Mouse (Mus musculus) intestine, embryonic 16.5 days (tissue): Measurements from ENCODE around the gene Ugdh. TPM values are rescaled to one million over a fixed set of nuclear protein-coding genes. Genes with fewer than 3 reads are reported as not detected.
A peak's percentile ranks its signal among the peaks of the same experiment; 100 is the strongest.

Experiments
- ATAC-seq: fragments of 200-750 bp; cut with Nextera tagmentation; 2 replicates; pipeline ENCODE4 v1.8.0; 2017; ENCODE audit warnings: moderate TSS enrichment, moderate library complexity
- H3K27ac ChIP-seq: fragments of 300-500 bp; sonication (generic); 2 replicates; pipeline ENCODE4 v1.5.1; 2014; ENCODE audit warnings: mild to moderate bottlenecking, low read length
- H3K27me3 ChIP-seq: fragments of 300-500 bp; sonication (generic); replicated peaks from 2 replicates; pipeline ENCODE4 v1.6.1; 2014; ENCODE audit warnings: low read length, control low read depth, mixed read lengths; ENCODE audit not compliant: control insufficient read depth, insufficient read depth
- H3K36me3 ChIP-seq: fragments of 300-500 bp; sonication (generic); 2 replicates; pipeline ENCODE4 v1.6.1; 2014; ENCODE audit warnings: low read length, control low read depth; ENCODE audit not compliant: control insufficient read depth, insufficient read depth
- H3K4me1 ChIP-seq: fragments of 300-500 bp; sonication (generic); 2 replicates; pipeline ENCODE4 v1.6.1; 2014; ENCODE audit warnings: low read length, control low read depth, mixed read lengths; ENCODE audit not compliant: control insufficient read depth, insufficient read depth
- H3K4me2 ChIP-seq: fragments of 300-500 bp; sonication (generic); 2 replicates; pipeline ENCODE4 v1.6.1; 2014; ENCODE audit warnings: low read depth, low read length, control low read depth
- H3K4me3 ChIP-seq: fragments of 300-500 bp; sonication (generic); 2 replicates; pipeline ENCODE4 v1.5.1; 2014; ENCODE audit warnings: mild to moderate bottlenecking, low read length
- H3K9ac ChIP-seq: fragments of 300-500 bp; sonication (generic); 2 replicates; pipeline ENCODE4 v1.6.1; 2014; ENCODE audit warnings: low read depth, low read length
- H3K9me3 ChIP-seq: fragments of 300-500 bp; sonication (generic); 2 replicates; pipeline ENCODE4 v1.6.1; 2016; ENCODE audit warnings: low read length, control low read depth; ENCODE audit not compliant: control insufficient read depth
- WGBS: fragments of 180-500 bp; shearing (Covaris S2); extraction: QIAGEN DNeasy Blood & Tissue Kit; methylation state at CpG from one replicate; pipeline ENCODE4 v1.1.7; 2014; 5-methylcytosine and 5-hydroxymethylcytosine counted together
- polyA plus RNA-seq: library from polyadenylated mRNA; unstranded; fragments of >200 nt; fragmentation: Nextera tagmentation; extraction: Ambion mirVana; gene quantifications from 2 replicates; pipeline ENCODE4 v1.2.1, GENCODE M21; 2015

The Ugdh gene
- polyA plus RNA-seq, 1 experiment from 2014 or later: 266 TPM

DNA sequence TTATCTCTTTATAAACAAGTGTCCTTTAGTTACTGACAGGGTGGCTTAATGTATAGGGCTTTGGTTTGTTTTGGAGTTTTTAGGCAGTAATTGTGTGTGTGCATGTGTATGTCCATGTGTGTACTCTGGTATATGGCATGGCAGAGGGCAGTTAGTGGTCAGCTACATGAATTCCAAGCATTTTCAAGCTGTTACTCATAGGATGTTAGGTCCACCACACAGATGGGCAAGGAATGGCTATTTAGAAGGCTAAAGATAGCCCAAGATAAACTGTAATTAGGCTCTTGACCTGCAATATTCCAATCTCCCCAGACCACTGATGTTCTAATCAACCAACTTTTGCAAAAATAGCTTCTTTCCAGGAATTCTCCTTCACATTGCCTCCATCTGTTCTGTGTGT is 2.3 kb upstream of the Ugdh start:
- Histone ChIP-seq H3K4me1 (peaks cover 9% of the 10 kb centered on the region), H3K4me2 (no peak overlapping the region), H3K27ac (no peak overlapping the region), H3K9me3 (no peaks in the 10 kb centered on the region), H3K36me3 (no peaks in the 10 kb centered on the region), H3K9ac (no peak overlapping the region), H3K27me3 (no peaks in the 10 kb centered on the region), H3K4me3 (no peak overlapping the region)
- no peak for ATAC-seq

DNA sequence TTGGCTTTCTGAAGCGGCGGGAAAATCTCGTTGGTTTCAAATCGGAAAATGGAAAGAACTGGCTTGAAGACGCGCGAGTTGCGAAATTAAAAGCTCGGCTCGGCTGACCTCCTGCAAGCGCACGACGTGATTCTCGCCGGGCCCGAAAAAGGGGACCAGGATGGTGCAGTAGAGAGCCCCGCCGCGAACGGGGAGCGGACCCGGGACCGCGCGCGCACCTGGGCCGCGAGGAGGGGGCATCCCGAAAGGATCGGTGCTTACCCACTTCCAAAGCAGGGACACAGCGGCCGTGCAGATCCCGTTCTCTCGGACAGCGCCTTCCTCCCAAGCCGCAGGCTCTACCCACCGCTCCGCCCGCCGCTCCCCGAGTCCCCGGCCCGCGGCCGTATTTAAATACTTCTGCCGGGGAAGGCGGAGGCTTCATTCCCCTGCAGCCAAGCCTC is 365 bp downstream of the Ugdh start:
- no peak for ATAC-seq
- 0% methylated on average over 47 of the region's 47 CpGs for WGBS
- no peaks in the 10 kb centered on the region for H3K27me3 ChIP-seq
- peak overlapping the region; percentile 84 for H3K27ac ChIP-seq
- H3K9ac ChIP-seq: peak overlapping the region; percentile 84
- H3K36me3 ChIP-seq: no peaks in the 10 kb centered on the region
- H3K4me3 ChIP-seq: peak overlapping the region; percentile 83
- no peaks in the 10 kb centered on the region for H3K9me3 ChIP-seq
- peak overlapping the region; percentile 47 for H3K4me2 ChIP-seq
- H3K4me1 ChIP-seq: peaks cover 13% of the 10 kb centered on the region

DNA sequence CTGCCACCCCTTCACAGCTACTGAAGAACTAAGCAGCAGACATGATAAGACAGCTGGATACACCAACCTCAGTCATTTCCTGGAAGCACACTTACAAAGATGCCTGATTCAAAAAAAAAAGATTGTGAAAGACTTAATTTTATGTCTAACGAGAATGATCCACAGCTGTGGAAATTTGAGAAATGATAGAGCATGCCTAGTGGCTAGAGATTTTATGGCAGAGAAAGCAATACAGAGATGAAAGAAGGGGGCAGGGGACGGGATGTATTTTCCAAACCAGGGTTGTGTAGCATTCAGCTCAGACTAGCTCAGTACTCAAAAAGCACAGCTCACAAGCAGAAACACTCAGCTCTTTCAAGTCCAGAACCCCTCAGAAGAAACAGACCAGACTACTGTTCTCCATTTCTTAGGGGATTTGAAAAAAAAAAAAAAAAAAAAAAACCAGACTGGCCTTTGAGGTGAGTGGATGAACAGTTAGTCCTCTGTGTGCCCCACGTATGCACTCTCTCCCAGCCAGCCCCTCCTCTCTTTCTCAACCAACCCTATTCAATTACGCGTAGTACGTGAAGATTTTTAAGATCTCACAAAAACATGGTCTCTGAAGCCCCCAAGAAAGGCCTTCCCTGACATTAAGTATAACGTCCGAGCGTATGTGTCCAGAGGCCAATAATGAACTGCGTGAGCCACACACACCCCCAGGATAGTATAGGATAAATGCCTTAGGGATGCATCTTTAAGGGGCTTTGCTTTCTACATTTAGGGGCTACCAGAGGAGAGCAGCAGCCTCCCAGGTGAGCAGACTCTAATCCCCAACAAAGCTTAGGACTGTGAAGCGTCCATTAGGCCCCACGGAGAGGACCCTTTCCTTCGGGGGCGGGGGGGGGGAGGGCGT is 1.0 kb downstream of the Ugdh start:
- no peak for ATAC-seq
- no peaks in the 10 kb centered on the region for H3K9me3 ChIP-seq
- H3K4me3 ChIP-seq: peak overlapping the region; percentile 83
- H3K4me2 ChIP-seq: peak overlapping the region; percentile 47
- H3K27me3 ChIP-seq: no peaks in the 10 kb centered on the region
- no peaks in the 10 kb centered on the region for H3K36me3 ChIP-seq
- H3K27ac ChIP-seq: peak overlapping the region; percentile 84
- peak overlapping the region; percentile 84 for H3K9ac ChIP-seq
- H3K4me1 ChIP-seq: peaks cover 13% of the 10 kb centered on the region
- WGBS: 5% methylated on average over 15 of the region's 15 CpGs

DNA sequence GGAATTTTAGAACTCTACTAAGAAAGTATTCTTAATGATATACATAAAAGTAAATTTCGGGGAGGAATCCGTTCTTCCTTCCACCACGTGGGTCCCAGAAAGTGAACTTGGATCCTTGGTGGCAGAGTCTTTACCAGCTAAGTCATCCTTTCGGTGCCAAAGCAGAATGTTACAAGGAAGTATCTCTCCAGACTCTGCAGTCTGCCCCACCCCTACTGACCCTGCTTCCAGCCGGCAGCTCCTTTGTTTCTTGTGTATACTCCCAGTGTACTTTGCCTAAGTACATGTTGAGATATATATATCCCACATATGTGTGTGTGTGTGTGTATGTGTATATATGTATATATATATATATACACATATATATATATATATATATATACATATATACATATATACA is 6.3 kb downstream of the Ugdh start:
- H3K4me1 ChIP-seq: peaks cover 17% of the 10 kb centered on the region
- no peak overlapping the region for H3K27ac ChIP-seq
- H3K4me2 ChIP-seq: no peak overlapping the region
- H3K4me3 ChIP-seq: no peak overlapping the region
- no peaks in the 10 kb centered on the region for H3K9me3 ChIP-seq
- 75% methylated on average over 5 of the region's 5 CpGs for WGBS
- H3K9ac ChIP-seq: no peak overlapping the region
- peak; percentile 27 for ATAC-seq
- H3K27me3 ChIP-seq: no peaks in the 10 kb centered on the region
- H3K36me3 ChIP-seq: no peaks in the 10 kb centered on the region

DNA sequence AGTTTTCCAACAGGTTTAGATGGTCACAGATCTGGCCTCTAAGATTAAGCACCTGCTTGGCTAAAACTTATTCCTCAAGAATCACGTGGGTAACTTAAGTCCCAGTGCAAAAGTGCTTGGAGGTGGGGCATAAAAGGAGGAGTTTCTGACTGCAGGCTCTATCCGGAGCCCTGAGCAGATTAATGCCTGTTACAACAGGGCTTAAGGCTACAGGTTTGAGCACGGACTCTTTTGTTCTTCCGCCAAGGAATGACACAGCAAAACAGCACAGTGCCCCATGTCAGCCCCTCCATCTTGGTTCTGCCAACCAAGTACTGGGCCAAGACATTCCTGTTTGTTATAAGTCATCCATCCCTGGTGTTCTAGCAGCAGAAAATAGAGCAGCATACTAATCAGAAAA is 7.4 kb downstream of the Ugdh start:
- WGBS: 46% methylated on average over 4 of the region's 4 CpGs
- H3K27ac ChIP-seq: peak overlapping the region; percentile 65
- H3K4me1 ChIP-seq: peaks cover 13% of the 10 kb centered on the region; the same call in 1 of the 2 replicates
- peak; percentile 12; the same call in 1 of the 2 replicates for ATAC-seq
- no peaks in the 10 kb centered on the region for H3K9me3 ChIP-seq
- no peaks in the 10 kb centered on the region for H3K27me3 ChIP-seq
- H3K36me3 ChIP-seq: no peaks in the 10 kb centered on the region
- no peak overlapping the region for H3K4me3 ChIP-seq
- no peak overlapping the region for H3K9ac ChIP-seq
- H3K4me2 ChIP-seq: 0 out of 2 replicates have a peak overlapping the region, but pooled peaks have one; percentile 16

DNA sequence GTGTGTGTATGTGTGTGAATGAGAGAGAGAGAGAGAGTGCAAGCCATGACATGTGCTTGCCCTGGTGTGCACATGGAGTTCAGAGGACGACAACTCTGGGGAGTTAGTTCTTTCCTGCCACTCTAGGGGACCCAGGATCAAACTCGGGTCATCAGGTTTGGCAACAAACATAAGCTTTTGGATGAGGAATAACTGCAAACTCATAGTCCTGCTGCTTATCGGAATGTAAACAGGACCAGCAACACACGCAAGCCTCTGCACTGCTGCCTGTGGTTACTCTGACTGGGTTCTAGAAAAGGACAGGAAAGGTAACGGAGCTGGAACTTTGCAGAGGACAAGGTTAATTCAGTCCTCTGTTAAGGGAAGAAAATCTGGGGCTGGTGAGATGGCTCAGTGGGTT is 10.5 kb downstream of the Ugdh start:
- WGBS: 76% methylated on average over 5 of the region's 5 CpGs
- H3K27me3 ChIP-seq: no peaks in the 10 kb centered on the region
- H3K4me1 ChIP-seq: peaks cover 12% of the 10 kb centered on the region; the same call in 1 of the 2 replicates
- no peak overlapping the region for H3K27ac ChIP-seq
- H3K4me2 ChIP-seq: no peak overlapping the region
- no peaks in the 10 kb centered on the region for H3K9me3 ChIP-seq
- H3K9ac ChIP-seq: no peak overlapping the region
- H3K4me3 ChIP-seq: no peak overlapping the region
- ATAC-seq: no peak
- no peaks in the 10 kb centered on the region for H3K36me3 ChIP-seq

DNA sequence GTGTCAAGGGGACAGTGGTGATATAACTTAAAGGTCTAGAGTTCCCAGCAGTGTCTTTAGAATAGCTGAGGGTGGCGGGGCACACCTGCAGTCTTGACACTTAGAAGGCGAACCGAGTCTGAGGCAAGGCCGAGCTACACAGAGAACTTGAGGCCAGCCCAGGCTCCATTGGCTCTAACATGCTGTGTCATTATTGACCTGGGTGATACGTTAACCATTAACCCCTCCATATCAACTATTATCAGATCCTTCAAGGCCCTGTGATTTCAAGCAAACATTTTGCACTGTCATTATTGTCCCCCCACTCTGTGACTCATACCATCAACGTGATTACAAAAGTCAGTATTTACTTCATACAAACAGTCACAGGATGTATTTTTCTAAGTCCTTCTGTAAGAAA is 11.5 kb downstream of the Ugdh start:
- 66% methylated on average over 6 of the region's 6 CpGs for WGBS
- ATAC-seq: peak; percentile 85
- H3K9ac ChIP-seq: no peak overlapping the region

DNA sequence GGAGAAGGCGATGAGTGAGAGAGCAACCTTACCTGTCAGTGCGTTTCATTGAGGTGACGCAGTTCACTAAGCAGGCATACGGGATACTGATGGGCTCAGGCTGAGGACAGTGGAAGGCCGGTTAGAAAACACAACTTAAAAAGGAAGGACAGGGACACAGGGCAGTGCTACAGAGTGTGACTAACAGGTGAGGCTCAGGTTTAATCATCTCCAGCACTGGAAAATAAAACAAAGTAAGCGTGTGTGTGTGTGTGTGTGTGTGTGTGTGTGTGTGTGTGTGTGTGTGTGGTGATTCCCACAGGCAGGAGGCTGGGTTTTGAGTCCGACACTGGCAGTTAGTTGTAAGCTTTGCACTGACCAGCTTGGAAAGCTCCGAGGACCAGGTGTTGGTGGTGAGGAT is 12.9 kb downstream of the Ugdh start:
- H3K9ac ChIP-seq: no peak overlapping the region
- no peaks in the 10 kb centered on the region for H3K27me3 ChIP-seq
- no peak for ATAC-seq
- no peak overlapping the region for H3K27ac ChIP-seq
- no peak overlapping the region for H3K4me3 ChIP-seq
- WGBS: 89% methylated on average over 8 of the region's 8 CpGs
- H3K4me2 ChIP-seq: no peak overlapping the region
- 0 out of 2 replicates have a peak, but pooled peaks cover 5% of the 10 kb centered on the region for H3K4me1 ChIP-seq
- 0 out of 2 replicates have a peak, but pooled peaks cover 5% of the 10 kb centered on the region for H3K36me3 ChIP-seq
- no peaks in the 10 kb centered on the region for H3K9me3 ChIP-seq

More for the DNA sequence above, 11.5 kb downstream of the Ugdh start:
- peaks cover 9% of the 10 kb centered on the region; the same call in 1 of the 2 replicates for H3K4me1 ChIP-seq
- no peak overlapping the region for H3K4me3 ChIP-seq
- H3K27ac ChIP-seq: peak overlapping the region; percentile 66
- 0 out of 2 replicates have a peak, but pooled peaks cover 1% of the 10 kb centered on the region for H3K36me3 ChIP-seq
- no peaks in the 10 kb centered on the region for H3K27me3 ChIP-seq
- no peaks in the 10 kb centered on the region for H3K9me3 ChIP-seq
- no peak overlapping the region for H3K4me2 ChIP-seq

DNA sequence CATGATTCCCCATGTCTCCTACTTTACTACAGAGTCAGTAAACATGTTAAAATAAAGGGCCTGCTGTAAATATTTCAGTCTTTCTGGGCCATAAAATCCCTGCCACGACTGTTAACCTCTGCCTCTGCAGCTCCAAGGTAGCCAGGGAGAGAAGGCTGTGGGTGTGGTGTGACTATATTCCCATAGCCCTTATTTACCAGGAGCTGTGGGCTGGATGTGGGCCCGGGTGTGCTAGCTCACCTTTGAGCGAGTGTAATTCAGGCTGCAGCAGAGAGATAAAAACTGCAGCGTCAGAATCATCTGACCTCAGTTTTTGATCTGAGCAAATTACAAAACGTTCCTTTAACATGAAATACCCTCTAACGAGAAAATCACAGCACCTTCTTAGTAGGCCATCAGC is 14.9 kb downstream of the Ugdh start:
- Histone ChIP-seq H3K9me3 (no peaks in the 10 kb centered on the region), H3K9ac (no peak overlapping the region), H3K27ac (peak overlapping the region; percentile 60), H3K4me2 (no peak overlapping the region), H3K4me3 (no peak overlapping the region), H3K4me1 (peaks cover 11% of the 10 kb centered on the region), H3K36me3 (0 out of 2 replicates have a peak, but pooled peaks cover 7% of the 10 kb centered on the region), H3K27me3 (no peaks in the 10 kb centered on the region)
- ATAC-seq: peak; percentile 86
- WGBS: 51% methylated on average over 6 of the region's 6 CpGs
